Mouse (Mus musculus): ENCODE results near the gene Gm4981. TPM values are rescaled to one million over a fixed set of nuclear protein-coding genes. Genes with fewer than 3 reads are reported as not detected.
"Not testable (repeated sequence)": the region's sequence is repeated elsewhere in the genome, so short reads cannot be mapped to it uniquely, and the experiment has no call there.

Gene Gm4981
- total RNA-seq (2021) = not detected
- long read RNA-seq, experiment 1 = 0 reads
- long read RNA-seq, experiment 2 = 0 reads

- DNase-seq (ENCODE audit: low spot score in 2 of 2) = no peak
Measured at GRCm38 (mm10) chr10:58236613-58237012, at the start of gene Gm4981. Gm4981 (minus strand) TSS chr10:58236701.

GRCm38 (mm10) chr10:58282238-58282637, 45.7 kb upstream of the Gm4981 start:
- no peak for DNase-seq (ENCODE audit: low spot score in 2 of 2)

- DNase-seq (ENCODE audit: low spot score in 2 of 2) = no peak
Measured at GRCm38 (mm10) chr10:58258466-58258865, 22.0 kb upstream of the Gm4981 start.

GRCm38 (mm10) chr10:58255954-58256353, 19.5 kb upstream of the Gm4981 start:
- no peak for DNase-seq (ENCODE audit: low spot score in 2 of 2)

DNA sequence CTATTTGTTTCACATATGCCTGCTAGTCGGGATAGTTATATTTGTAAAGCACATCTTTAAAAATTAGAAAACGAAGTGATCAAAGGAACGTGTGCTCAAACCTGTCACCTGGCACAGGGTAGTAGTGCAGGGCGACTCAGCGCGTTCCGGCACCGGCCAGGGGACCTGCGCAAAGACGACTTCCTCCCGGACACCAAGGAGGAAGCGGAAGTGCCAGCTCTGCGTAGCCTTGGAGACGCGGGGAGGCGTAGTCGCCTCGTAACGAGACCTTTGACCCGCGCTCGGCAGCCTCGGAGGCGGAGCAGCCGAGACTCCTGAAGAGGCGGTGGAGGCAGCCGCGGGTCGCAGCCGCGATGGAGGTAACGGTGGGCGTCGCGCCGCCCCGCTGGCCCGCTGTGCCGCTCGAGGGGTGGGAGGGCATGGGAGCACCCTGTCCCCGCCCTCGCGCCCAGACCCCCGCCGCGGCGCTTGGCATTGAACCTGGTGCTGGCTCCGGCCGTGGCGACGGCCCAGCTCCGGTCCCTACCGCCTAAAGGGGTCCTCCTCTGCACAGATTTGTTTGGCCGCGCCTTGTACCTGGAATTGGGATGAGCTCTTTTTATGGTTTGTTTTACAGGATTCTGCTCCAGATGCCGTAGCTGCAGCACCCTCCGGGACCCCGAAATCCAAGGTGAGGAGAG, 18.9 kb upstream of the Gm4981 start, which contains the start of gene Gcc2:
Gene Gcc2, plus strand, starts transcription at position 285 of the 680 bp plus-strand sequence.
- DNase-seq (ENCODE audit: low spot score in 2 of 2) = peak; percentile 93

- no peak for DNase-seq (ENCODE audit: low spot score in 2 of 2)
Measured at GRCm38 (mm10) chr10:58254635-58255175, 18.2 kb upstream of the Gm4981 start.

- DNase-seq (ENCODE audit: low spot score in 2 of 2) = no peak
Measured at GRCm38 (mm10) chr10:58249535-58249934, 13.0 kb upstream of the Gm4981 start.

DNA sequence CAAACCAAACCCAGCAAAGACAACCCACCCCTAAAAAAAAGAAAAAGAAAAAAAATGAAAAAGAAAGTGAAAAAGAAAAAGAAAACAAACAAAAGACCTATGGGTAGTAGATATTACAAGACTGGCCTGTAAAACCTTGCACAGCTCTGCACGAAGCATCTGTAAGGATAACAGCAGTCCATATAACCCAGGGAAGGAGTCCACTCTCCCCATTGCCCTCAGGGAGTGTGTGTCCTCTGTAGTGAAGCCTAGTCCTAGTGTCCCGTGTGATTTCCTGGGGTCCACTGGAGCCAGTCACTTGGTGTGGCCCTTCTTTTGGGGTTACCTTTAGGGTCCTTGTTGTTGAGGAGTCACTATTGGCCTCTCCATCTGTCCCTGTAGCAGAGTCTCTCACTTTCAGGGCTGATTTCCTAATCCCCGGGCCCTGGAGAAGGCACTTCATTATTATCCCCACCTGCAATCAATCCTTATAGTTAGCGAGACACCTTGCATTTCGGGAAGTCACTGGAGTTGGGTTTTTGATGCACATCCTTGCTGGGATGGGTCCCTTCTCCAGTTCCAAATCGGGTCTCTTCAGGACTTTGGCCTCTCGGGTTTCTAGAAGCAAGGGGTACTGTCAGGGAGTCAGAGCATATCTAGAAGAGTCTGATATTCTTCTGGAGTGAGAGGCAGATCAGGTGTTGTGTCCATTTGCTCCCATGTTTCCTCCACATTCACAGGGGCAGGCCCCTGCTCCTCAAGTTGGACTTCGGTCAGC, 2.7 kb upstream of the Gm4981 start:
- peak; percentile 51 to 61 for DNase-seq (ENCODE audit: low spot score in 2 of 2)

GRCm38 (mm10) chr10:58234985-58235384, 1.5 kb downstream of the Gm4981 start:
- DNase-seq (ENCODE audit: low spot score in 2 of 2) = not testable (repeated sequence)

GRCm38 (mm10) chr10:58233740-58234121, 2.8 kb downstream of the Gm4981 start:
- DNase-seq (ENCODE audit: low spot score in 2 of 2) = not testable (repeated sequence)

DNA sequence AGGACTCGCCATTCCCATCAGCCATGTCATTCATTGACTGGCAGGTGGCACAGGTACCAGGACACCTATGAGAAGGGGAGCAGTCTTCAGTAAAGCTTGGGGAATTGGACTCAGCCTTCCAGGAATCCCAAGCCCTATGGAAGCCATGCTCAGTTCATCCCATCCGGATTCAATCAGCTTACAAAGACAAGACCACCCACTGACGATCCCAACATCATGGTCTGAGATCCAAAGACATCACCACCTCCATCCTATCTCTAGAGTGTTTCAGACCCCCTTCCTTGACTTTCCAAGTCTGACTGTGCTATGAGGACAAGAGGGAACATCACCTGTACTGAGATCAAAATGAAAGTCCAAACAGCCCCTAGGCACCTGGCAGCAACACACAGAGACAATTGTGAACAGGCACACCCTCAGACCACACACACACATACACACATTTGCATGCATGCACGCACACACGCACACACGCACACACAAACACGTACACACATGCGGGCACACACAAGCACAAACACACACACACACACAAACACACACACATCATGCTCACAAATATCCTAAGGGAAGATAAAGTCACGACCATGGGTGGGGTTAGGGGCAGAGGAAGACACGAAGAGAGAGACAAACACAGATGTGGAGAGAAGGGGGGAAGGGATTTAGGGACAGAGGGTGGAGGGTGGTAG, 3.3 kb downstream of the Gm4981 start:
- DNase-seq (ENCODE audit: low spot score in 2 of 2) = not testable (repeated sequence)

GRCm38 (mm10) chr10:58232641-58232969, 3.9 kb downstream of the Gm4981 start, which contains the start of gene Duxf3:
Duxf3 (minus strand) TSS chr10:58232675.
- DNase-seq (ENCODE audit: low spot score in 2 of 2) = not testable (repeated sequence)

- DNase-seq (ENCODE audit: low spot score in 2 of 2) = peak; percentile 71 to 73
Measured at GRCm38 (mm10) chr10:58231779-58232640, 4.5 kb downstream of the Gm4981 start.

GRCm38 (mm10) chr10:58231088-58231487, 5.4 kb downstream of the Gm4981 start:
- DNase-seq (ENCODE audit: low spot score in 2 of 2) = not testable (repeated sequence)

DNA sequence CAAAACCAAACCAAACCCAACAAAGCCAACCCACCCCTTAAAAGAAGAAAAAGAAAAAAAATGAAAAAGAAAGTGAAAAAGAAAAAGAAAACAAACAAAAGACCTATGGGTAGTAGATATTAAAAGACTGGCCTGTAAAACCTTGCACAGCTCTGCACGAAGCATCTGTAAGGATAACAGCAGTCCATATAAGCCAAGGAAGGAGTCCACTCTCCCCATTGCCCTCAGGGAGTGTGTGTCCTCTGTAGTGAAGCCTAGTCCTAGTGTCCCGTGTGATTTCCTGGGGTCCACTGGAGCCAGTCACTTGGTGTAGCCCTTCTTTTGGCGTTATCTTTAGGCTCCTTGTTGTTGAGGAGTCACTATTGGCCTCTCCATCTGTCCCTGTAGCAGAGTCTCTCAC, 6.5 kb downstream of the Gm4981 start:
- DNase-seq (ENCODE audit: low spot score in 2 of 2) = not testable (repeated sequence)

DNA sequence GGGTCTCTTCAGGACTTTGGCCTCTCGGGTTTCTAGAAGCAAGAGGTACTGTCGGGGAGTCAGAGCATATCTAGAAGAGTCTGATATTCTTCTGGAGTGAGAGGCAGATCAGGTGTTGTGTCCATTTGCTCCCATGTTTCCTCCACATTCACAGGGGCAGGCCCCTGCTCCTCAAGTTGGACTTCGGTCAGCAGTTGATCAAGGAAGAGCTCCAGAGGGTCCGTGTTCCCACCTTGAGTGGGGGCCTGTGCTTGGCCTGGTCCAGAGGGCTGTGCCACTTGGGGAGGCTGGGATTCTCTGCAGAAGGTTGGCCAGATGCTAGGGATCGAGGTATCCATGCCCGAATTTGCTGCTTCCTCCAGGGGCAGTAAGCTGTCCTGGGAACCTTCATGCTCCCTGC, 8.7 kb downstream of the Gm4981 start:
- not testable (repeated sequence) for DNase-seq (ENCODE audit: low spot score in 2 of 2)

GRCm38 (mm10) chr10:58226357-58226756, 10.1 kb downstream of the Gm4981 start:
- not testable (repeated sequence) for DNase-seq (ENCODE audit: low spot score in 2 of 2)

- DNase-seq (ENCODE audit: low spot score in 2 of 2) = peak in 1 of 2 experiments; percentile 42
Measured at GRCm38 (mm10) chr10:58224827-58225785, 11.4 kb downstream of the Gm4981 start, which contains the start of gene AW822073. AW822073 (minus strand) TSS chr10:58224930.
